Mouse (Mus musculus) gastrocnemius, adult 8-10 months (tissue): ENCODE measurements at regions not wholly inside any gene's neighbourhood (a gene's known extent, or its start where the extent isn't known, plus 50 kb on each side); places are given as distances from the start of the nearest gene placed in this dataset.
A peak's percentile ranks its signal among the peaks of the same experiment; 100 is the strongest.

ENCODE experiments used
- DNase-seq, 2 experiments: peaks; one replicate each; pipeline ENCODE4 v3.0.0; 2022; ENCODE audit warnings: low spot score in 2 of 2

GRCm38 (mm10) chr9:87784872-87785271 is 53.8 kb upstream of the Tbx18 start:
- no peak for DNase-seq

- DNase-seq, result no peak
Observed at GRCm38 (mm10) chr9:87811746-87812145, 80.7 kb upstream of the Tbx18 start.

GRCm38 (mm10) chr9:87822276-87822675 is 91.2 kb upstream of the Tbx18 start:
- no peak for DNase-seq

GRCm38 (mm10) chr9:87824691-87825230 is 93.7 kb upstream of the Tbx18 start:
- DNase-seq, result no peak

GRCm38 (mm10) chr9:87843898-87844297 is 112.8 kb upstream of the Tbx18 start:
- peak; percentile 20 to 33 for DNase-seq

GRCm38 (mm10) chr9:87844453-87844852 is 113.4 kb upstream of the Tbx18 start:
- no peak for DNase-seq

- no peak for DNase-seq
Observed at GRCm38 (mm10) chr9:87848882-87849281, 117.8 kb upstream of the Tbx18 start.

GRCm38 (mm10) chr9:87850133-87850532 is 119.1 kb upstream of the Tbx18 start:
- DNase-seq, result no peak

- no peak for DNase-seq
Observed at GRCm38 (mm10) chr9:87861588-87861987, 130.5 kb upstream of the Tbx18 start.

GRCm38 (mm10) chr9:87865236-87865635 is 134.2 kb upstream of the Tbx18 start:
- DNase-seq, result no peak

GRCm38 (mm10) chr9:87872384-87872905 is 141.4 kb upstream of the Tbx18 start:
- no peak for DNase-seq

- no peak for DNase-seq
Observed at GRCm38 (mm10) chr9:87882587-87882986, 151.5 kb upstream of the Tbx18 start.

GRCm38 (mm10) chr9:87883069-87883468 is 152.0 kb upstream of the Tbx18 start:
- DNase-seq, result no peak

GRCm38 (mm10) chr9:87894051-87894450 is 163.0 kb upstream of the Tbx18 start:
- no peak for DNase-seq

GRCm38 (mm10) chr9:87894596-87894995 is 163.5 kb upstream of the Tbx18 start:
- no peak for DNase-seq

- no peak for DNase-seq
Observed at GRCm38 (mm10) chr9:87895526-87895925, 164.5 kb upstream of the Tbx18 start.

GRCm38 (mm10) chr9:87897336-87897735 is 166.3 kb upstream of the Tbx18 start:
- DNase-seq, result no peak

- no peak for DNase-seq
Observed at GRCm38 (mm10) chr9:87899368-87899767, 168.3 kb upstream of the Tbx18 start.

- DNase-seq, result no peak
Observed at GRCm38 (mm10) chr9:87899800-87900199, 168.7 kb upstream of the Tbx18 start.

- DNase-seq, result no peak
Observed at GRCm38 (mm10) chr9:87921291-87921690, 190.2 kb upstream of the Tbx18 start.

GRCm38 (mm10) chr9:87925151-87925550 is 194.1 kb upstream of the Tbx18 start:
- DNase-seq, result no peak

- DNase-seq, result no peak
Observed at GRCm38 (mm10) chr9:87933230-87933629, 202.2 kb upstream of the Tbx18 start.

- no peak for DNase-seq
Observed at GRCm38 (mm10) chr9:87952426-87952825, 221.4 kb upstream of the Tbx18 start.

GRCm38 (mm10) chr9:87954941-87955340 is 223.9 kb upstream of the Tbx18 start:
- no peak for DNase-seq
